Mouse (Mus musculus) ES-Bruce4 (cell line): ENCODE results near the gene Mvp. TPM values are rescaled to one million over a fixed set of nuclear protein-coding genes. Genes with fewer than 3 reads are reported as not detected.

ENCODE experiments used
- H3K27ac ChIP-seq: 2 replicates; pipeline ENCODE4 v1.5.1; 2012; ENCODE audit warnings: low read length, inconsistent platforms; ENCODE audit not compliant: insufficient read depth
- H3K27me3 ChIP-seq: 2 replicates; pipeline ENCODE4 v1.6.1; 2012; ENCODE audit warnings: mild to moderate bottlenecking, low read length, inconsistent platforms; ENCODE audit not compliant: control insufficient read depth, poor library complexity, insufficient read depth, severe bottlenecking
- H3K36me3 ChIP-seq: 2 replicates; pipeline ENCODE4 v1.6.1; 2012; ENCODE audit warnings: inconsistent platforms, mild to moderate bottlenecking, low read length, moderate library complexity; ENCODE audit not compliant: control insufficient read depth, poor library complexity, insufficient read depth, severe bottlenecking
- H3K4me1 ChIP-seq: one replicate; pipeline ENCODE4 v1.8.1; 2011; ENCODE audit warnings: low read length; ENCODE audit not compliant: control insufficient read depth, insufficient read depth
- H3K4me3 ChIP-seq: 2 replicates; pipeline ENCODE4 v1.5.1; 2011; ENCODE audit warnings: low read depth, mild to moderate bottlenecking, low read length
- H3K9ac ChIP-seq: 2 replicates; pipeline ENCODE4 v1.6.1; 2012; ENCODE audit warnings: low read depth, mild to moderate bottlenecking, inconsistent platforms; ENCODE audit not compliant: poor library complexity, severe bottlenecking
- H3K9me3 ChIP-seq: replicated peaks from 2 replicates; pipeline ENCODE4 v1.6.1; 2012; ENCODE audit warnings: mild to moderate bottlenecking, low read length, inconsistent platforms; ENCODE audit not compliant: control insufficient read depth, poor library complexity, insufficient read depth, severe bottlenecking
- CTCF ChIP-seq: IDR thresholded peaks from one replicate; pipeline ENCODE4 v1.8.1; 2011; ENCODE audit warnings: low read depth, low read length
- EP300 ChIP-seq: IDR thresholded peaks from 2 replicates; pipeline ENCODE4 v1.6.1; 2011; ENCODE audit warnings: low read depth, low read length; ENCODE audit not compliant: insufficient read depth
- POLR2A ChIP-seq: IDR thresholded peaks from one replicate; pipeline ENCODE4 v1.8.1; 2011; ENCODE audit warnings: low read length; ENCODE audit not compliant: insufficient read depth
- polyA plus RNA-seq: library from polyadenylated mRNA; stranded (reverse); fragments of >200 nt; gene quantifications from 2 replicates; pipeline ENCODE4 v1.2.4, GENCODE M21; 2011; ENCODE audit warnings: low read depth; ENCODE audit not compliant: missing spikeins, insufficient read depth, insufficient read length

The Mvp gene
- polyA plus RNA-seq, 1 experiment = 17.9 TPM

- Histone ChIP-seq H3K9me3 (no peaks in the 10 kb centered on the region), H3K9ac (no peak overlapping the region), H3K27me3 (no peaks in the 10 kb centered on the region), H3K36me3 (no peaks in the 10 kb centered on the region), H3K4me3 (no peak overlapping the region), H3K4me1 (no peaks in the 10 kb centered on the region), H3K27ac (no peak overlapping the region)
- no peak for TF ChIP-seq CTCF
- no peak for TF ChIP-seq POLR2A
- TF ChIP-seq EP300 = no peak
These were observed 18.0 kb downstream of the Mvp start for GRCm38 (mm10) chr7:126996449-126996848.

- TF ChIP-seq CTCF = no peak
- no peak for TF ChIP-seq POLR2A
- TF ChIP-seq EP300 = no peak
- Histone ChIP-seq H3K27ac (no peak overlapping the region), H3K4me1 (no peaks in the 10 kb centered on the region), H3K9ac (no peak overlapping the region), H3K9me3 (no peaks in the 10 kb centered on the region), H3K36me3 (no peaks in the 10 kb centered on the region), H3K4me3 (no peak overlapping the region), H3K27me3 (no peaks in the 10 kb centered on the region)
These were observed 25.6 kb downstream of the Mvp start for GRCm38 (mm10) chr7:126988816-126989215.

- Histone ChIP-seq H3K27me3 (no peaks in the 10 kb centered on the region), H3K36me3 (no peaks in the 10 kb centered on the region), H3K9ac (no peak overlapping the region), H3K4me1 (no peaks in the 10 kb centered on the region), H3K9me3 (no peaks in the 10 kb centered on the region), H3K4me3 (no peak overlapping the region), H3K27ac (no peak overlapping the region)
- no peak for TF ChIP-seq POLR2A
- no peak for TF ChIP-seq EP300
- TF ChIP-seq CTCF = peak; percentile 42
These were observed 28.1 kb downstream of the Mvp start for GRCm38 (mm10) chr7:126986319-126986718.

- Histone ChIP-seq H3K27ac (no peak overlapping the region), H3K27me3 (no peaks in the 10 kb centered on the region), H3K4me3 (no peak overlapping the region), H3K9ac (no peak overlapping the region), H3K4me1 (no peaks in the 10 kb centered on the region), H3K9me3 (no peaks in the 10 kb centered on the region), H3K36me3 (peaks cover 3% of the 10 kb centered on the region; the same call in 1 of the 2 replicates)
- TF ChIP-seq POLR2A = no peak
- TF ChIP-seq CTCF = no peak
- no peak for TF ChIP-seq EP300
These were observed 29.6 kb downstream of the Mvp start for GRCm38 (mm10) chr7:126984667-126985444.

GRCm38 (mm10) chr7:126983113-126983512 is 31.3 kb downstream of the Mvp start:
- no peaks in the 10 kb centered on the region for H3K27me3 ChIP-seq
- H3K4me1 ChIP-seq = no peaks in the 10 kb centered on the region
- H3K9me3 ChIP-seq = no peaks in the 10 kb centered on the region
- H3K9ac ChIP-seq = no peak overlapping the region
- no peak overlapping the region for H3K27ac ChIP-seq
- TF ChIP-seq POLR2A (no peak), EP300 (no peak), CTCF (no peak)
- H3K36me3 ChIP-seq = peaks cover 14% of the 10 kb centered on the region; the same call in 1 of the 2 replicates
- no peak overlapping the region for H3K4me3 ChIP-seq

GRCm38 (mm10) chr7:126982054-126982453 is 32.4 kb downstream of the Mvp start:
- Histone ChIP-seq H3K36me3 (peaks cover 14% of the 10 kb centered on the region; the same call in 1 of the 2 replicates), H3K4me3 (no peak overlapping the region), H3K9ac (no peak overlapping the region), H3K27ac (no peak overlapping the region), H3K27me3 (no peaks in the 10 kb centered on the region), H3K4me1 (no peaks in the 10 kb centered on the region), H3K9me3 (no peaks in the 10 kb centered on the region)
- TF ChIP-seq EP300 (no peak), POLR2A (no peak), CTCF (no peak)
